Mouse (Mus musculus) spleen, adult 2 months (tissue): Measurements from ENCODE around the gene Hoxd8.

Experiments used
- CTCF ChIP-seq: fragments of 200-500 bp; IDR thresholded peaks from 2 replicates; pipeline ENCODE4 v1.5.1; 2011; ENCODE audit warnings: mild to moderate bottlenecking, inconsistent platforms; ENCODE audit not compliant: insufficient read depth, insufficient read length, insufficient replicate concordance; ENCODE audit errors: extremely low read depth
- POLR2A ChIP-seq: fragments of 200-500 bp; IDR thresholded peaks from 2 replicates; pipeline ENCODE4 v1.6.1; 2011; ENCODE audit warnings: low read depth, low read length, inconsistent platforms

DNA sequence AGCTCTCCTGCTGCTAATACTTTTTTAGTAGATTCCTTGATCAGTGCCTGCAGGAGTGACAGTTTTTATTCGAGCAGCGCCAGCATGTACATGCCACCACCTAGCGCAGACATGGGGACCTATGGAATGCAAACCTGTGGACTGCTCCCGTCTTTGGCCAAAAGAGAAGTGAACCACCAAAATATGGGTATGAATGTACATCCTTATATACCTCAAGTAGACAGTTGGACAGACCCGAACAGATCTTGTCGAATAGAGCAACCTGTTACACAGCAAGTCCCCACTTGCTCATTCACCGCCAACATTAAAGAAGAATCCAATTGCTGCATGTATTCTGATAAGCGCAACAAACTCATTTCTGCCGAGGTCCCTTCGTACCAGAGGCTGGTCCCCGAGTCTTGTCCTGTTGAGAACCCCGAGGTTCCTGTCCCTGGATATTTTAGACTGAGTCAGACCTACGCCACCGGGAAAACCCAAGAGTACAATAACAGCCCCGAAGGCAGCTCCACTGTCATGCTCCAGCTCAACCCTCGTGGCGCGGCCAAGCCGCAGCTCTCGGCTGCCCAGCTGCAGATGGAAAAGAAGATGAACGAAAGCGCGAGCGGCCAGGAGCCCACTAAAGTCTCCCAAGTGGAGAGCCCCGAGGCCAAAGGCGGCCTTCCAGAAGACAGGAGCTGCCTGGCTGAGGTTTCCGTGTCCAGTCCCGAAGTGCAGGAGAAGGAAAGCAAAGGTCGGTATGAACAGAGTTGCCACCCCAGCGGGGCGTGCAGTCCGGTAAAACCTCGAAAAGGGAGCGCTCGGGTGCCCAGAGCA lies 12.2 kb upstream of the Hoxd8 start:
- TF ChIP-seq POLR2A (no peak), CTCF (no peak)
